Mouse (Mus musculus) limb, embryonic 14.5 days (tissue): ENCODE data around the gene Acp7. TPM values are rescaled to one million over a fixed set of nuclear protein-coding genes. Genes with fewer than 3 reads are reported as not detected.
"Not testable (repeated sequence)": the region's sequence is repeated elsewhere in the genome, so short reads cannot be mapped to it uniquely, and the experiment has no call there.

Experiments
- ATAC-seq: fragments of 200-750 bp; cut with Nextera tagmentation; 2 replicates; pipeline ENCODE4 v1.8.0; 2017; ENCODE audit warnings: low read depth, moderate number of reproducible peaks, moderate TSS enrichment; ENCODE audit not compliant: low FRiP score
- DNase-seq: peaks from one replicate; pipeline ENCODE4 v3.0.0-alpha.2; 2015; ENCODE audit warnings: low spot score
- H3K27ac ChIP-seq: fragments of 300-500 bp; sonication (generic); replicated peaks from 2 replicates; pipeline ENCODE4 v1.5.1; 2014; ENCODE audit warnings: low read depth, mild to moderate bottlenecking, low read length, moderate library complexity, mixed read lengths
- H3K27me3 ChIP-seq: fragments of 300-500 bp; sonication (generic); 2 replicates; pipeline ENCODE4 v1.6.1; 2014; ENCODE audit warnings: low read length, mixed read lengths; ENCODE audit not compliant: control insufficient read depth, insufficient read depth
- H3K36me3 ChIP-seq: fragments of 300-500 bp; sonication (generic); 2 replicates; pipeline ENCODE4 v1.6.1; 2014; ENCODE audit warnings: mild to moderate bottlenecking, low read length, moderate library complexity, mixed read lengths; ENCODE audit not compliant: control insufficient read depth, insufficient read depth
- H3K4me1 ChIP-seq: fragments of 300-500 bp; sonication (generic); 2 replicates; pipeline ENCODE4 v1.6.1; 2014; ENCODE audit warnings: antibody characterized with exemption, low read length, mixed read lengths; ENCODE audit not compliant: control insufficient read depth, insufficient read depth
- H3K4me2 ChIP-seq: fragments of 300-500 bp; sonication (generic); replicated peaks from 2 replicates; pipeline ENCODE4 v1.6.1; 2014; ENCODE audit warnings: low read depth, mild to moderate bottlenecking, low read length, moderate library complexity; ENCODE audit not compliant: severe bottlenecking
- H3K4me3 ChIP-seq: fragments of 300-500 bp; sonication (generic); replicated peaks from 2 replicates; pipeline ENCODE4 v1.5.1; 2014; ENCODE audit warnings: low read length
- H3K9ac ChIP-seq: fragments of 300-500 bp; sonication (generic); 2 replicates; pipeline ENCODE4 v1.6.1; 2014; ENCODE audit warnings: mild to moderate bottlenecking, low read depth, low read length, moderate library complexity; ENCODE audit not compliant: severe bottlenecking
- H3K9me3 ChIP-seq: fragments of 300-500 bp; sonication (generic); 2 replicates; pipeline ENCODE4 v1.6.1; 2016; ENCODE audit warnings: low read length; ENCODE audit not compliant: control insufficient read depth
- POLR2A ChIP-seq: fragments of 200-500 bp; IDR thresholded peaks from 2 replicates; pipeline ENCODE4 v1.8.0; 2012; ENCODE audit warnings: inconsistent platforms, mild to moderate bottlenecking, moderate library complexity, borderline replicate concordance; ENCODE audit not compliant: insufficient read depth, insufficient read length; ENCODE audit errors: extremely low read depth
- WGBS: fragments of 180-500 bp; shearing (Covaris S2); extraction: QIAGEN DNeasy Blood & Tissue Kit; methylation state at CpG from one replicate; pipeline ENCODE4 v1.1.7; 2014; 5-methylcytosine and 5-hydroxymethylcytosine counted together
- polyA plus RNA-seq, 2 experiments: library from polyadenylated mRNA; depleted of rRNA in 1 of 2; stranded (reverse) in 1 of 2; unstranded in 1 of 2; fragments of >200 nt; fragmentation: Nextera tagmentation in 1 of 2; extraction: Ambion mirVana in 1 of 2; gene quantifications; 2 replicates each; pipeline versions ENCODE4 v1.2.1 to v1.2.3; 2012 to 2014

Acp7 gene
- polyA plus RNA-seq (2012; rRNA removed), result 0.08 and 0.54 TPM in 2 replicates
- 0.10 TPM in 1 of 2 replicates, not detected in the other for polyA plus RNA-seq (2014; fragmentation: Nextera tagmentation; extraction: Ambion mirVana)

DNA sequence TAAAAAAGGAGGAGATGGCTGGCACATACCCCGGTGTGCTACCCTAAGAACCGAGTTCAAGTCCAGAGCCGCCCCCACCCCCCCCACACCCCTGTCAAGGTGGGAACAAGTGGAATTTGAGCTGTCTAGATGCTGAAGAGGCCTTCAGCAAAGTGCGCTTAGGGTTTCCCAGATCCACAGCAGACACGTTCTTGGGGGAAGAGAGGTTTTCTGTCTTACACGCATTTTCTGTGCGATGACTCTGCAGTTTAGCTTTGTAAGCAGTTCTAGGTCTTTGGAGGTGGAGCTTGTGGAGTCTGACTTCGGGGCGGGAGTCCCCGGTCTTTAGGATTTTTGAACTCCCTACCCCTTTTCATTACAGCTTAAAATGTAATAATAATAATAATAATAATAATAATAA lies at the start of gene Acp7:
Gene Acp7, minus strand, starts transcription at position 260 of the 400 bp plus-strand sequence.
- H3K27me3 ChIP-seq, result peaks cover 30% of the 10 kb centered on the region

DNA sequence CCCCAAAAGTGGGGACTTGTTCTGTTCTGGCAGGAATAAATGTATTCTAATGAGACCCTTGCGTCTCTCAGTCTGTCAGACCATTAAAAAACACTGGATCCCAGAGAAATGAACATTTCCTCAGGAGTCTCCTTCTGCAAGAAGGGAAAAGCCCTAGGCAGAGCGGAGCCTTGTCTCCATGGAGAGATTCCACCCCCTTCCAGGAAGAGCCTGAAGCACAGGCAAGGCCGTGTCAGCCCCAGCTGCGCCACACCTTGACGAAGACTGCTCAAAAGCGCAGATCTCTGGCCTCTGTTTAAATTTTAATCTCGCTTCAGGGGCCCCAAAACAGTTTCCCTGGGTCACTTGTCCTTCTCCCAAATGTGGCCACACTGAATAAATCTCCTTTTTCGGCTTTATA lies 46.5 kb upstream of the Acp7 start:
- no peaks in the 10 kb centered on the region for H3K4me1 ChIP-seq
- H3K4me3 ChIP-seq, result no peak overlapping the region
- DNase-seq (no peak), ATAC-seq (no peak)
- H3K27me3 ChIP-seq, result no peaks in the 10 kb centered on the region
- H3K9me3 ChIP-seq, result no peaks in the 10 kb centered on the region
- no peak overlapping the region for H3K27ac ChIP-seq
- 90% methylated on average over 8 of the region's 8 CpGs for WGBS
- H3K4me2 ChIP-seq, result no peak overlapping the region
- no peaks in the 10 kb centered on the region for H3K36me3 ChIP-seq
- H3K9ac ChIP-seq, result no peak overlapping the region
- TF ChIP-seq POLR2A, result no peak

More for the DNA sequence above, at the start of gene Acp7:
- Histone ChIP-seq H3K9ac (peak within 1 kb of the TSS; percentile 38), H3K4me2 (peak within 1 kb of the TSS; percentile 13; the same call in 1 of the 2 replicates), H3K36me3 (no peaks in the 10 kb centered on the region), H3K4me3 (peak within 1 kb of the TSS; percentile 18), H3K9me3 (no peaks in the 10 kb centered on the region), H3K4me1 (peaks cover 4% of the 10 kb centered on the region; the same call in 1 of the 2 replicates), H3K27ac (no peak within 1 kb of the TSS)
- ATAC-seq, result no peak
- no peak for TF ChIP-seq POLR2A
- 20% methylated on average over 10 of the region's 10 CpGs for WGBS
- DNase-seq, result no peak

GRCm38 (mm10) chr7:28676811-28677541 lies 45.8 kb upstream of the Acp7 start:
- no peaks in the 10 kb centered on the region for H3K4me1 ChIP-seq
- no peak overlapping the region for H3K9ac ChIP-seq
- H3K9me3 ChIP-seq, result no peaks in the 10 kb centered on the region
- 80% methylated on average over 13 of the region's 13 CpGs for WGBS
- ATAC-seq (no peak), DNase-seq (no peak)
- H3K27me3 ChIP-seq, result no peaks in the 10 kb centered on the region
- H3K36me3 ChIP-seq, result no peaks in the 10 kb centered on the region
- H3K4me2 ChIP-seq, result no peak overlapping the region
- H3K4me3 ChIP-seq, result no peak overlapping the region
- no peak overlapping the region for H3K27ac ChIP-seq
- TF ChIP-seq POLR2A, result no peak

GRCm38 (mm10) chr7:28675746-28676145 lies 44.6 kb upstream of the Acp7 start:
- Histone ChIP-seq H3K4me2 (no peak overlapping the region), H3K27me3 (no peaks in the 10 kb centered on the region), H3K4me3 (no peak overlapping the region), H3K27ac (no peak overlapping the region), H3K9me3 (no peaks in the 10 kb centered on the region), H3K36me3 (no peaks in the 10 kb centered on the region), H3K9ac (no peak overlapping the region), H3K4me1 (no peaks in the 10 kb centered on the region)
- DNase-seq (no peak), ATAC-seq (no peak)
- 43% methylated on average over 11 of the region's 11 CpGs for WGBS
- no peak for TF ChIP-seq POLR2A

- no peak overlapping the region for H3K4me3 ChIP-seq
- 75% methylated on average over 9 of the region's 9 CpGs for WGBS
- no peak for TF ChIP-seq POLR2A
Measured at GRCm38 (mm10) chr7:28674994-28675393, 43.9 kb upstream of the Acp7 start.

GRCm38 (mm10) chr7:28672786-28673185 lies 41.7 kb upstream of the Acp7 start:
- not testable (repeated sequence) for H3K36me3 ChIP-seq, H3K4me2 ChIP-seq, H3K27me3 ChIP-seq, H3K4me3 ChIP-seq, H3K4me1 ChIP-seq, ATAC-seq, H3K9me3 ChIP-seq, H3K9ac ChIP-seq, DNase-seq, H3K27ac ChIP-seq
- WGBS, result 58% methylated on average over 5 of the region's 5 CpGs

More at GRCm38 (mm10) chr7:28674994-28675393, 43.9 kb upstream of the Acp7 start:
- H3K27ac ChIP-seq, result no peak overlapping the region
- no peak for DNase-seq
- H3K4me1 ChIP-seq, result no peaks in the 10 kb centered on the region
- H3K9ac ChIP-seq, result no peak overlapping the region
- H3K9me3 ChIP-seq, result no peaks in the 10 kb centered on the region
- ATAC-seq, result no peak
- H3K4me2 ChIP-seq, result no peak overlapping the region
- H3K27me3 ChIP-seq, result no peaks in the 10 kb centered on the region
- no peaks in the 10 kb centered on the region for H3K36me3 ChIP-seq
